Mouse (Mus musculus) CH12.LX (cell line): ENCODE results near the gene Myo16. TPM values are rescaled to one million over a fixed set of nuclear protein-coding genes. Genes with fewer than 3 reads are reported as not detected.

Source experiments
- DNase-seq: peaks from one replicate; pipeline ENCODE4 v3.0.0-alpha.2; 2013; ENCODE audit errors: extremely low read depth
- H3K27ac ChIP-seq: 2 replicates; pipeline ENCODE4 v1.5.1; 2012; ENCODE audit warnings: low read depth, mild to moderate bottlenecking, control low read depth, moderate library complexity; ENCODE audit not compliant: insufficient read depth
- H3K27me3 ChIP-seq: replicated peaks from 2 replicates; pipeline ENCODE3; 2012; ENCODE audit warnings: inconsistent platforms
- H3K36me3 ChIP-seq, 2 experiments: replicated peaks in 1 of 2; 2 replicates each; pipeline versions ENCODE3 to v1.6.1; 2012; ENCODE audit warnings: inconsistent platforms in 1 of 2, low read length in 1 of 2, mild to moderate bottlenecking in 1 of 2, mixed read lengths in 1 of 2, moderate library complexity in 1 of 2; ENCODE audit not compliant: control insufficient read depth in 1 of 2, insufficient read depth in 1 of 2
- H3K4me1 ChIP-seq, 2 experiments: 2 replicates each; pipeline ENCODE4 v1.6.1; 2012; ENCODE audit warnings: inconsistent platforms in 1 of 2, moderate library complexity in 1 of 2; ENCODE audit not compliant: insufficient read depth in 2 of 2, control insufficient read depth in 1 of 2
- H3K4me2 ChIP-seq: 2 replicates; pipeline ENCODE4 v1.6.1; 2012; ENCODE audit warnings: low read depth, mild to moderate bottlenecking, control low read depth; ENCODE audit not compliant: poor library complexity, insufficient read depth, severe bottlenecking
- H3K4me3 ChIP-seq, 3 experiments: fragments of 150-350 bp in 1 of 3; sonication (generic) in 1 of 3; replicated peaks in 1 of 3; 2 replicates each; pipeline versions ENCODE3 to v1.5.1; 2011 to 2012; ENCODE audit warnings: low read depth in 2 of 3, low read length in 2 of 3, mild to moderate bottlenecking in 2 of 3, moderate library complexity in 2 of 3, control low read depth in 1 of 3, improper control_type of control experiment in 1 of 3, inconsistent platforms in 1 of 3, mixed read lengths in 1 of 3; ENCODE audit not compliant: poor library complexity in 1 of 3
- H3K79me2 ChIP-seq: replicated peaks from 2 replicates; pipeline ENCODE4 v1.6.1; 2012; ENCODE audit warnings: mild to moderate bottlenecking, moderate library complexity; ENCODE audit not compliant: control insufficient read depth, poor library complexity, insufficient read depth, severe bottlenecking; ENCODE audit errors: extremely low read depth
- H3K9ac ChIP-seq: 2 replicates; pipeline ENCODE4 v1.6.1; 2012; ENCODE audit warnings: low read depth, mild to moderate bottlenecking, control low read depth, moderate library complexity; ENCODE audit not compliant: insufficient read depth
- H3K9me3 ChIP-seq: replicated peaks from 2 replicates; pipeline ENCODE3; 2012; ENCODE audit warnings: low read length, inconsistent platforms, mixed read lengths
- CHD1 ChIP-seq: IDR thresholded peaks from 2 replicates; pipeline ENCODE4 v1.6.1; 2012; ENCODE audit warnings: low read depth, low read length, improper control_type of control experiment, inconsistent platforms
- GABPA ChIP-seq: IDR thresholded peaks from 2 replicates; pipeline ENCODE4 v1.6.1; 2012; ENCODE audit warnings: low read depth, low read length, improper control_type of control experiment, inconsistent platforms; ENCODE audit not compliant: insufficient replicate concordance
- IRF4 ChIP-seq: IDR thresholded peaks from 2 replicates; pipeline ENCODE4 v1.6.1; 2014; ENCODE audit warnings: low read depth, mild to moderate bottlenecking, inconsistent platforms, low read length, improper control_type of control experiment
- KAT2A ChIP-seq: IDR thresholded peaks from 2 replicates; pipeline ENCODE4 v1.6.1; 2012; ENCODE audit warnings: low read length, improper control_type of control experiment, inconsistent platforms; ENCODE audit not compliant: insufficient replicate concordance
- MAFK ChIP-seq: IDR thresholded peaks from 2 replicates; pipeline ENCODE4 v1.6.1; 2011; ENCODE audit warnings: low read length, improper control_type of control experiment; ENCODE audit not compliant: insufficient replicate concordance
- MAZ ChIP-seq: IDR thresholded peaks from 2 replicates; pipeline ENCODE4 v1.6.1; 2012; ENCODE audit warnings: low read depth, mild to moderate bottlenecking, inconsistent platforms, low read length, improper control_type of control experiment, moderate library complexity
- MEF2A ChIP-seq: IDR thresholded peaks from 2 replicates; pipeline ENCODE4 v1.6.1; 2014; ENCODE audit warnings: low read depth, mild to moderate bottlenecking, inconsistent platforms, low read length, improper control_type of control experiment, borderline replicate concordance
- NRF1 ChIP-seq: IDR thresholded peaks from 2 replicates; pipeline ENCODE4 v1.6.1; 2014; ENCODE audit warnings: low read depth, mild to moderate bottlenecking, inconsistent platforms, low read length, improper control_type of control experiment, moderate library complexity
- PAX5 ChIP-seq: IDR thresholded peaks from 2 replicates; pipeline ENCODE4 v1.6.1; 2012; ENCODE audit warnings: low read length, inconsistent platforms, mixed read lengths
- SMC3 ChIP-seq: IDR thresholded peaks from 2 replicates; pipeline ENCODE4 v1.6.1; 2011; ENCODE audit warnings: low read depth, low read length, improper control_type of control experiment
- TCF12 ChIP-seq: IDR thresholded peaks from 2 replicates; pipeline ENCODE4 v1.6.1; 2014; ENCODE audit warnings: low read depth, mild to moderate bottlenecking, inconsistent platforms, low read length, improper control_type of control experiment
- USF1 ChIP-seq: IDR thresholded peaks from 2 replicates; pipeline ENCODE4 v1.6.1; 2014; ENCODE audit warnings: low read depth, mild to moderate bottlenecking, inconsistent platforms, low read length, improper control_type of control experiment
- dilution Hi-C: fragments of 300-500 bp; cut with MboI; formaldehyde crosslinking; loops from 2 replicates; pipeline ENCODE4 v1.14.3; 2020; ENCODE audit warnings: low sequenced_read_pairs; ENCODE audit not compliant: extremely low pct_unique_long_range_greater_than_20kb, extremely low pct_ligation_motif_present
- in situ Hi-C: fragments of 300-500 bp; cut with MboI; formaldehyde crosslinking; loops from 3 replicates; pipeline ENCODE4 v1.14.3; 2019; ENCODE audit warnings: low sequenced_read_pairs, low pct_ligation_motif_present, low pct_unique_long_range_greater_than_20kb, mixed read lengths
- polyA plus RNA-seq: library from polyadenylated mRNA; unstranded; fragments of >175 nt; gene quantifications from 2 replicates; pipeline ENCODE4 v1.2.1, GENCODE M21; 2012; ENCODE audit warnings: low read depth; ENCODE audit not compliant: insufficient read length
- total RNA-seq, 2 experiments: library from RNA; depleted of rRNA; stranded (reverse); fragments of 300-350 nt in 1 of 2; fragments of >200 nt in 1 of 2; gene quantifications; 2 replicates each; pipeline ENCODE4 v1.2.3; 2012 to 2014

The Myo16 gene
- total and polyA plus RNA-seq, 3 experiments = not detected

GRCm38 (mm10) chr8:10546519-10546918 lies 392.8 kb downstream of the Myo16 start:
- 0 out of 4 replicates have a peak, but pooled peaks cover 0 to 3% of the 10 kb centered on the region in 2 experiments for H3K4me1 ChIP-seq

GRCm38 (mm10) chr8:10548003-10548584 lies 394.4 kb downstream of the Myo16 start:
- Histone ChIP-seq H3K36me3 (no peaks in the 10 kb centered on the region), H3K4me3 (no peak overlapping the region), H3K9me3 (peaks cover 8% of the 10 kb centered on the region), H3K27ac (no peak overlapping the region), H3K27me3 (peaks cover 2% of the 10 kb centered on the region), H3K79me2 (no peaks in the 10 kb centered on the region), H3K4me1 (no peaks in the 10 kb centered on the region), H3K4me2 (no peak overlapping the region), H3K9ac (no peak overlapping the region)
- dilution Hi-C loops = no loop called here
- no peak for DNase-seq
- TF ChIP-seq MEF2A (no peak), IRF4 (no peak), GABPA (no peak)
- in situ Hi-C loops = no loop called here

More at GRCm38 (mm10) chr8:10546519-10546918, 392.8 kb downstream of the Myo16 start:
- Histone ChIP-seq H3K27ac (no peak overlapping the region), H3K4me3 (no peak overlapping the region), H3K9me3 (peaks cover 8% of the 10 kb centered on the region), H3K4me2 (no peak overlapping the region), H3K9ac (no peak overlapping the region), H3K36me3 (no peaks in the 10 kb centered on the region), H3K27me3 (no peaks in the 10 kb centered on the region), H3K79me2 (no peaks in the 10 kb centered on the region)
- in situ Hi-C loops (no loop called here), dilution Hi-C loops (no loop called here)
- TF ChIP-seq USF1 = no peak
- TF ChIP-seq MAZ = no peak
- TF ChIP-seq PAX5 = no peak
- no peak for TF ChIP-seq KAT2A
- no peak for TF ChIP-seq MEF2A
- no peak for TF ChIP-seq SMC3
- TF ChIP-seq TCF12 = no peak
- no peak for TF ChIP-seq NRF1
- no peak for DNase-seq

DNA sequence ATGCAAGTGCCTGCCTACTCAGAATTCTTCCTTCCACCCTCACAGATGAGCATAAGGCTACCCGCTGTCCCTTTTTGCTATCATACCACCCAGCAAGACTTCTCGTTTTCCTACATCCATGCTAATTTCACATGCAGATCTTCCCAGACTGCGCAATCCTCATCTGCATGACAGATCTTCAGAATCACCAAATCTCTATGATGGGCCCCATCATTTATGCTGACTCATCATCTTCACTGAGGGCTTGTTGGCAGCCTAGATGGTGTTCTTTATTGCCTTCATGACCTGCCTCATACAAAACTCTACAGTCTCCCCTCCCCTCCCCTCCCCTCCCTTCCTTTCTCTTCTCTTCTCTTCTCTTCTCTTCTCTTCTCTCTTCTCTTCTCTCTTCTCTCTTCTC lies 395.7 kb downstream of the Myo16 start:
- Histone ChIP-seq H3K9me3 (peaks cover 1% of the 10 kb centered on the region), H3K4me2 (no peak overlapping the region), H3K27me3 (peaks cover 2% of the 10 kb centered on the region), H3K79me2 (no peaks in the 10 kb centered on the region), H3K9ac (no peak overlapping the region), H3K4me3 (no peak overlapping the region), H3K36me3 (no peaks in the 10 kb centered on the region), H3K4me1 (no peaks in the 10 kb centered on the region)
- no peak for DNase-seq
- in situ Hi-C loops = no loop called here
- dilution Hi-C loops = no loop called here
- peak; percentile 93 for TF ChIP-seq MAFK
- no peak for TF ChIP-seq CHD1
- TF ChIP-seq, all 38 proteins: peak for 1
- no peak overlapping the region for H3K27ac ChIP-seq
